Mouse (Mus musculus): Measurements from ENCODE around the gene Thap12.
A peak's percentile ranks its signal among the peaks of the same experiment; 100 is the strongest.

Thap12 gene

GRCm38 (mm10) chr7:98698041-98698440 is 4.9 kb upstream of the Thap12 start:
- DNase-seq: no peak

DNA sequence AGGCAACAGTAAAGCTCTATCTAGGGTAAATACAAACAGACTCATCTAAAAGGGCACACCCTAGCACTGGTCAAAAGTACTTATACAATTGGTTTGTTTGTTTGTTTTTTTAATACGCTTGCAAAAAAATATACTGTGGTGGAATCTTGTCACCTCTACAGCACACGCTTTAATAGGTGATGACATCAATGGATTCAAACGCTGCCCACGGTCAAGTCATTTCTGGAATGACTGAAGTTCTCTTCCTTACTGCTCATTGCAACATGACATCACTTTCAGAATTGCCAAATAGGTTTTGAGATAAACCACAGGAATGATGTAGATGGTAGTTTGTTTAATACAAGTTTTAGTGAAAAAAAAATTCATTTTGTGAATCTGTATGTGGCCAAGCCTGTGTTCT is 4.3 kb upstream of the Thap12 start:
- DNase-seq: no peak

DNA sequence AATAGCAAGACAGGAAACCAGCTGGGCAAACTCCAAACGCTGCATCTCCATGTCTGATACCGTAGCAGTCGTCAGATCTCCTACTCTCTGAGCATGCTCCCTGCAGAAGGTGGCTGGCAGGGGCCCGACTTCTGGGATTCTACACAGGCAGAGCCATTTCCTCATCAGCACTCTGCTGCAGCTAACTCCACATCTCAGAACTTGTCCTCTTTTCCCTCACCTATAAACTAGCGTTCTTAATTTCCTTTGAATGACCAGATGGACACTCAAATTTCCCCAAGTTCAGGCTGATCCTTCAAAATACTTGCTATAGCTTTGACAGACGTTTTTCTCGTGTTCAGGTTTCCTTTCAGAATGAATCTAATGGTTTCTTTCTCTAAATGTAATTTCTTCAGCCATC is 1.1 kb upstream of the Thap12 start:
- DNase-seq: peak; percentile 15 to 27

GRCm38 (mm10) chr7:98703365-98703881 is 520 bp downstream of the Thap12 start:
- peak in 1 of 2 experiments; percentile 15 for DNase-seq

GRCm38 (mm10) chr7:98704276-98704675 is 1.4 kb downstream of the Thap12 start:
- no peak for DNase-seq

- DNase-seq: peak in 1 of 2 experiments; percentile 10
Measured at GRCm38 (mm10) chr7:98713661-98714060, 10.8 kb downstream of the Thap12 start.

DNA sequence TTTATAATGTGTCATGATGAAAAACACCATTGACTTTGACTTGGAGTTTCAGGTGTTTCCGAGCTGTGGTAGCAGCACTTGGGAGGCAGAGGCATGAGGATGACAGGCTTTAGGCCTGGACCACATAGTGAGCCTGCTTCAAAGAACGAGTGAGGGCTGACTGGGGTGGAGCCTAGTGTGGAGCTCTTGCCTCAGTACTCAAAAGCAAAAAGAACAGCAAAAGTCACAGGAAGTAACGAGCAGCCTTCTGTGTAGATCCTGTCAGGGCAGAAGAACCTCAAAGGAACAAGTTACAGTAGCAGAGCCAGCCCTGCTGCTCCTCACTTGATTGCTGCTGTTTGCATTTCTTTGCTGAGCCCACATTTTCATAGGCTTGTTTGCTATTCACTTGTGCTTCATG is 14.5 kb downstream of the Thap12 start:
- DNase-seq: no peak

DNA sequence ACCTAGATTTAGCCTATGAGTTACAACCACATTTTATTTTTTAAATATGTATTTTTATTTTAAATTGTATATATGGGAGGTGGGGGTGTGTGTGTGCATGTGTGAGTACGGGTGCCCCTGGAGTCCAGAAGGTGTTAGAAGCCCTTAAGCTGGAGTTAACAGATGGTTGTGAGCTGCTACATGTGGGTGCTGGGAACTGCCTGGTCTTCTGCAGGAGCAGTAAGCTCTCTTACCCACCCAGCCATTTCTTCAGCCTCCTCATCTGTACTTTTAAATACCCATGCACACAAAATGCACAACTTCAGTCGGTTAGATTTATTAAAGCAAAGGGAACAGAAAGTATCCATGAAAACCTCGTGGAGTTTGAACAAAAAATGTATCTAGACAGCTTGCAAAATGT is 16.9 kb downstream of the Thap12 start:
- DNase-seq: no peak

DNA sequence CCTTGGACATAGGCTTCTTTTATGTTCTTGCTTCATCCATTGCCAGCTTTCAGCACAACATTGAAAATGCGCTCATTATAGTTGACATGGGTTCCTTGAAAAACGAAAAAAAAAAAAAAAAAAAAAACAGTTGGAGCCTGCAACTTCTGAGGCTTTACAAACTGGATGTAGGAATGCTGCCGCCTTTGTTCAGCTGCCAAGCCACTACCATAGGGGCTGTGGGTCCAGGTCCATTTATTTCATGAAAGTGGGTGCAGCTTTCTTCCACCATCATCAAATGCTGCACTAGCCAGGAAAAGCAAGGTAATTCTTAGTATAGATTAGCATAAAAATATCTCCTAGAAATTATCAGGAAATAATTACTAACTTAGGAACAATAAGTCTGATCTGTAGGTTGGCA is 17.8 kb downstream of the Thap12 start:
- DNase-seq: no peak

GRCm38 (mm10) chr7:98721172-98721571 is 18.3 kb downstream of the Thap12 start:
- DNase-seq: no peak

DNA sequence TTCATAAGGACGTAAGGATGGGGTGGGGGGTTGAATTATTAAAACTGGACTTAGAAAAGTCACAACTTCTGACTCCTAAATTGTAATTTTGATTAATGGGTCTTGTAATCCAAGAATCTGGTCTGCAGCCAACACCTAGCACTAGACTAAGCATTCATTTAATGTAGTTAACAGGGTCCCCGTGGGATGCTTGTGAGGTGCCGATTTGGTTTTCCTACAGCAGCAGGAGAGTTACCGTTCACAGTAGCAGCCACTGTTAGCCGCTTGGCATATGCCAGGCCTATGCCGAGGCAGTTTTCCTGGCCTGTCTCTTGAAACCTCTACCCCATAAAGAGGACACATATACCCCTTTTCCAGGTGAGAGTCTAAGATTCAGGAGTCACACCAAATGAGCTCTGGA is 18.7 kb downstream of the Thap12 start:
- no peak for DNase-seq

- no peak for DNase-seq
Measured at GRCm38 (mm10) chr7:98725686-98726195, 22.8 kb downstream of the Thap12 start.

DNA sequence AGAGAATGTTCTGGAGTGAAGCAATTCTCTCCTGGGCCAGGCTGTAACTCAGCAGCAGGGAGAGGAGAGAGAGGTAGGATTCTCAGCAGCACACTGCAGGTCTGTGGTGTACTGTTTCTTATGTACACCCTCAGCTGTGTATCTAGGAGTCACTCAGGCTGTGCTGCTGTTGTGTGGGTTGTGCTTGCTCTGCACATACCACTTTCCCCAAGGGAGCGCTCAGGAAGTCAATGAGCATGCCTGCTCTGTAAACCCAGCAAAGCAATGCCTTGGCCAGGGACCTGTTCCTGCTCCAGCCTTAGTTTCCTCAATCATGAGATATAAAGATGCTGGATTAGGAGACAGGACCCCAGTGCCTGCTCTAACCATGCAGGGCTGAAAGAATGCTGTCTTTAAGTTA is 25.1 kb downstream of the Thap12 start:
- peak; percentile 17 to 31 for DNase-seq

DNA sequence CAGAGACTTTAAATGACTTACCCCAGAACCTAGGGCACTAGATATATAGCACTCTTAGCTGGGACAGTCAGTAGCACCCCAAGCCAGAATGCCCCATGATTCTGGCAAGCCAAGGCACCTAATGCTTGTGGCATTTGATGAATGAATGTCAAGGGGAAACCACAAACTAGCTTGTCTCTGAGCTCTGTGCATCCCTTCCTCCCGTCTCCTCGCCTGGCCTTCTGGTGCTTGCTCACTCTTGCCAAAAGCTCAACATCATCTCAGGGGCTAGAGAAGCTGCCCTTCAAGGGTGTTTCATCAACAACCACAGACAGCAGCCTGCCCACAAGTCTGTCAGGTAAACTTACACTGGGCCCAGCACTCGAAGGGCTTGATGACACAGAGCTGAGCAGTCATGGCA is 25.6 kb downstream of the Thap12 start:
- no peak for DNase-seq

DNA sequence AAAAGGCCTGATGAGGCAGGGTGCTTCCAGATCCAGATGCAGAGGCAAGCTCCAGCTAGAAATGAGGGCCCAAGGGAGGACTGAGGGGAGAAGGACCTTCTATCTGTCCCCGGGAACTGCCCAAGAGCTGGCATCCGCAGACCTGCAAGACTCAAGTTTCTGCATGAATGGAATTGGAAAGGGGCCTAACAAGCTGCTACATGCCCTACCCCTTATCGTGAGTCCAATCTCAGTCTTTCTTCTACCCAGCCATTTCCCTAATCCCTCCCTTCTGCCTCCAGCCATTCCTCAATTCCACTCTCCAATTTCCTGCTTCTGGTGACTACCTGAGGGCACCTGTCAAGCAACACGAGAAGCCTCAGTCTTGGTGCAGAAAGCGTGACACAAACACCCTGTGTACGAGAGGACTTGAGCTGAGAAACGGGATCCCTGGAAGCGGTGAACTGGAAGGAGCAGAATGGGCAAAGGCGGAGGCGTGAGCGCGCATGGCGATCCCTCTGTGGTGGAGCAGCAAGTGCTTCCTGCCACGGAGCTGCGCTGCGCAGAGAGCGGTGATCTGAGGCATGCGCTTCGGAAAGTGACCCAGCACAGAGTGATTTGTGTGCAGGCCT is 26.9 kb downstream of the Thap12 start:
- DNase-seq: peak; percentile 3 to 27

DNA sequence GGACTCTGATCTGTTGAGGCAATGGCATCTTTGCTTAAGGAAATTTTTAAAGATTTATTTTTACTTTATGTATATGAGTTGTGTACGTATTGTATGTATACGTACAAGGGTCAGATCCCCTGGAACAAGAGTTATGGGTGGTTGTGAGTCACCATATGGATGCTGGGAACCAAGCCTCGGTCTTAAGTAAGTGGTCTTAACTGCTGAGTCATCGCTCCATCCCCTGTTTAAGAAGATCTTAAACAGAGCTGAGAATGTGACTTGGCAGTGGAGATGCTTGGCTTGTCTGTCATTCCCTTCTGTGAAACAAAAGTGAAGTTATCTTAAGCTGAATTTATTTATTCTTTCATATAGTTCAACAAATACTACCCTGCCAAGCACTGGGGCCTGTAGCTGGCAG is 31.1 kb downstream of the Thap12 start:
- no peak for DNase-seq

DNA sequence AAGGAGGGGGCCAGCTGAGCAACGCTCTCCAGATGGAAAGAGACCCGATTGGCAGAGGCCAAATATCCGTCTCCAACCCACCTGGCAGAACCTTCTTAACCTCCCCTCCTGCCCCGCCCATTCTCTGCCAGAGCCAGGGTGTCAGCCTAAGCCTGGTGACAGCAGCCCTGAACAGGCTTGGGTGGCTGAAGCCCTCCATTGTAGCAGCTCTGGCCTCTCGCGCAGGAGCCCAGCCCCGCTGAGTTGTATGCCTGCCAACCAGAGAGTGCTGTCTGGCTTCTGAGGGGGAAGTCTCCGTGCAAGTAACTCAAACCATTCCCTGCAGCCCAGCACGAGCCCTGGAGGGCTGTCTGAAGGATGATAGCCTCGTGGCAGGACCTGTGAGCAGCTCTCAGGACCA is 32.0 kb downstream of the Thap12 start:
- DNase-seq: no peak

GRCm38 (mm10) chr7:98736780-98737550 is 34.1 kb downstream of the Thap12 start:
- DNase-seq: no peak

GRCm38 (mm10) chr7:98740363-98740762 is 37.5 kb downstream of the Thap12 start:
- no peak for DNase-seq

DNA sequence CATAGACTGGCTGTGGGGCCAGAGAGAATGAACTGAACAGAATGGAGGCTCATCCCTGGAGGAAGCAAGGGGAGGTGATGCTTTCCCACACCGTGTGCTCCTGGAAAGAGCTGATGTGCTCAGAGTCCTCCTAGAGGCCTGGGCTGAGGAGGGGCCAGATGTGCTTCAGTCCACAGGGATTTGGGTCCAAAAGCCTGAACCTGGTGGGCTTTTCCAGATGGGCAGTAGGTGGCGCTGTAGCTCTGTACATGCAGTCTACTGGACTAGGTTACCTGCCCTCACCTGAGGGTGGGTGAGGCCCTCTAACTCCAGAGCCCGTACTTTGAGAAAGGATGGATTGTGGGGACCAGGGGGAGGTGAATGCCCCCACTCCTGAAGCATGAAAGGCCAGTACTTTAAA is 40.4 kb downstream of the Thap12 start:
- peak; percentile 65 to 88 for DNase-seq

DNA sequence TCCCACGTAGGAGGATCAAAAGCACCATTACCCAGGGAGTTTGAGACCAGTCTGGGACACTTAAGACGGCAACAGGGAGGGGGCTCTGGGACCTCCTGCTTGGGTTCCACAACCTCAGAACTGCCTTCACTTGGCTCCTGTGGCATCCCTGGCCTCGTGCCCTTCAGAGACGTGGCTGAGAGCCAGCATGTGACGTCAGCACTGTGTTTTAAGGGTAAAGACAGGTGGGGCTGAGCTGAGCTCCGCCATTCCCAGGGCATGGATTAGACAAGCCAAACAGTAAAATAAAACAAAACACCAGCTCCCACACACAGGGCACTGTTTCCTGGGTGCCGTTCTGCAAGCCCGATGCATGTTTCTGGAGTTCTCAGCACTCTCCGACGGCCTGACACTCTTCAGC is 47.5 kb downstream of the Thap12 start:
- peak in 1 of 2 experiments; percentile 51 for DNase-seq

DNA sequence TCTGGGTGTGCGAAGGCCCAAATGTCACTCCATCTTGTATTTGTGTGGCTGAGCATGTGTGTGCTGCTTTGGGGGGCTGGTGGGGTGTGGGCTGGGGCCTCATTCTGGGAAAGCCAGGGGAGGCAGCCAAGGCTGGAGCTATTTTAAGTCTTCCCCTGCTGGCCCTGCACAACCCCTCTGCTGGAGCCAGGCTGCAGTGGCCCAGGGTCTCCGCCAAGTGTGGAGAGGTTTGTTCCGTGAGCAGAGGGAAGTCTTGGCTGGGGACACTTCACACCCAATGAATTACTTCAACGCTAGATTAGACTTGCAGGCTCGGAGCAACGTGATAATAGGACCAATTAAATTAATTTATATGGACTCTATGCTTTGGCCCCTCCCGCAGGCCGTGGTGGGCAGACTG is 49.8 kb downstream of the Thap12 start:
- DNase-seq: no peak

- peak in 1 of 2 experiments; percentile 16 for DNase-seq
Measured at GRCm38 (mm10) chr7:98756050-98756449, 53.1 kb downstream of the Thap12 start.

DNA sequence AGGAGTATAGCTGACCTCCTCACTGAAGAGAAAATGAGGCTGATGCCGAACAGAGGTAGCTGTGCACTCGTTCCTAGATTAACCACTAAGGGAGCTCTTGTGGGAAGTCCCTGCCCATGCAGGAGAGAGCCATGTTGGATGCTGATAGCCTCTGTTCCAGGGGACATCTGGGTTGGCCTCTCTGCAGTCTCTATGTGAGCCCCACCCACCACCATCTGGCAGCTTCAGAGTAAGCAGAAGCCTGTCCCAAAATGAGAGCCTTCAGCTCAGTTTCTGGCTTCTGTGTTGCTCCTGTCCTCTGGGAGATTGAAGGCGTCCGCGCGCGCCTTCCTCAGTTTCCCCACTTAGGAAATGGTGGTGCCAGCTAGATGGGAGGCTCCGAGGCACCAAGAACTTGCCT is 53.7 kb downstream of the Thap12 start:
- DNase-seq: no peak

Data from kidney, postnatal 36 days (tissue).